Mouse (Mus musculus) heart, embryonic 16.5 days (tissue): ENCODE measurements around the gene Carnmt1. TPM values are rescaled to one million over a fixed set of nuclear protein-coding genes. Genes with fewer than 3 reads are reported as not detected.

Experiments used
- ATAC-seq: fragments of 200-750 bp; cut with Nextera tagmentation; replicated peaks from 2 replicates; pipeline ENCODE4 v1.8.0; 2017; ENCODE audit warnings: moderate number of reproducible peaks; ENCODE audit not compliant: insufficient read depth, low FRiP score; ENCODE audit errors: extremely low read depth
- H3K27ac ChIP-seq: fragments of 300-500 bp; sonication (generic); 2 replicates; pipeline ENCODE4 v1.5.1; 2014; ENCODE audit warnings: mild to moderate bottlenecking, low read length, control low read depth, moderate library complexity
- H3K27me3 ChIP-seq: fragments of 300-500 bp; sonication (generic); 2 replicates; pipeline ENCODE4 v1.6.1; 2014; ENCODE audit warnings: low read length, mixed read lengths; ENCODE audit not compliant: control insufficient read depth, insufficient read depth
- H3K36me3 ChIP-seq: fragments of 300-500 bp; sonication (generic); 2 replicates; pipeline ENCODE4 v1.6.1; 2014; ENCODE audit not compliant: control insufficient read depth, insufficient read depth
- H3K4me1 ChIP-seq: fragments of 300-500 bp; sonication (generic); 2 replicates; pipeline ENCODE4 v1.6.1; 2014; ENCODE audit warnings: low read length, mixed read lengths; ENCODE audit not compliant: control insufficient read depth, insufficient read depth
- H3K4me2 ChIP-seq: fragments of 300-500 bp; sonication (generic); 2 replicates; pipeline ENCODE4 v1.6.1; 2014; ENCODE audit warnings: low read depth, mild to moderate bottlenecking, control low read depth, low read length
- H3K4me3 ChIP-seq: fragments of 300-500 bp; sonication (generic); 2 replicates; pipeline ENCODE4 v1.5.1; 2014; ENCODE audit warnings: mild to moderate bottlenecking, control low read depth, low read length
- H3K9ac ChIP-seq: fragments of 300-500 bp; sonication (generic); 2 replicates; pipeline ENCODE4 v1.6.1; 2014; ENCODE audit warnings: low read length, control low read depth
- H3K9me3 ChIP-seq: fragments of 300-500 bp; sonication (generic); replicated peaks from 2 replicates; pipeline ENCODE4 v1.6.1; 2016; ENCODE audit warnings: low read length; ENCODE audit not compliant: control insufficient read depth
- WGBS: fragments of 180-500 bp; shearing (Covaris S2); extraction: QIAGEN DNeasy Blood & Tissue Kit; methylation state at CpG from one replicate; pipeline ENCODE4 v1.1.7; 2014; 5-methylcytosine and 5-hydroxymethylcytosine counted together
- polyA plus RNA-seq: library from polyadenylated mRNA; unstranded; fragments of >200 nt; fragmentation: Nextera tagmentation; extraction: Ambion mirVana; gene quantifications from 2 replicates; pipeline ENCODE4 v1.2.1, GENCODE M21; 2015

Carnmt1 gene
- 23.3 and 25.5 TPM in 2 replicates for polyA plus RNA-seq

DNA sequence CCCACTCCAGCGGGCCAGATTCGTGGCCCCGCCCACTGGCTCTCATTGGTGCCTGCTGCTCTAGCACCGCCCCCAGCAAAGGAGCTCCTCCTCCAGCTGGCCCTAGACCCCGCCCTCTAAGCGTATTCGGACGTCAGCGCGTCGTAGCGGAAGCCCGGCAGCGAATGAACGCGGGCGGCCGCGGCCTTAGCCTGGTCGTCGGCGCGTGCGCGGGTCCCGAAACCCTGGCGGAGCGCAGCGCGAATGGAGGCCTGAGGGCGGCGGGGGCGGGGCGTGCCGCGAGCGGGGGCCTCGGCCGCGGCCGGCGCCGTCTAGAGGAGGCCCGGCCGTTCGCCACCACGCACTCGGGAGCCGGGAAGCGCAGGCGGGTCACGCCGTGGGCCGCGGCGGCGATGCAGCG lies at the start of gene Carnmt1:
Gene Carnmt1, plus strand, starts transcription at position 157 of the 400 bp plus-strand sequence.
- ATAC-seq = peak; percentile 99
- peak within 1 kb of the TSS; percentile 75 for H3K4me2 ChIP-seq
- no peaks in the 10 kb centered on the region for H3K27me3 ChIP-seq
- peak within 1 kb of the TSS; percentile 78 for H3K9ac ChIP-seq
- H3K4me1 ChIP-seq = peaks cover 26% of the 10 kb centered on the region
- H3K36me3 ChIP-seq = no peaks in the 10 kb centered on the region
- peak within 1 kb of the TSS; percentile 88 for H3K27ac ChIP-seq
- under 1% methylated on average over 48 of the region's 58 CpGs for WGBS
- H3K9me3 ChIP-seq = no peaks in the 10 kb centered on the region
- H3K4me3 ChIP-seq = peak within 1 kb of the TSS; percentile 72

DNA sequence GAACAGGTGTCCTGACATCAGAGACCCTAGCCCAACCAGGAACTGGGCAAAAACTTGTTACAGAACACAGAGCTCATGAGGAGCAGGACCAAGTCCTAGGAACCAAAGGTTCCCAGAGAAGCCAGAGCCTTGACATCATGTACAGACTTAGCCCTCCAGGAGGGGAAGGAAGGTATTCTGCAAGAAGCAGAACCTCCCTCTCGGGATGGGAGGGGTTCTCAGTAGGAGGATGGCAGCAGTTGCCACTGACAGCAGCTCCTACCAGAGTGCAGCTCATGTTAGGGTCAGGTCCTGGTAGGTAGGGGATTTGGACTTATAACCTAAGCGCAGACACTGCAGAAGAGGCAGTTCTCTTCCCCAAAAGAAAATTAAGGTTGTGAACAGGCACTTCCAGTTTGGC lies 46.7 kb upstream of the Carnmt1 start:
- no peak overlapping the region for H3K4me3 ChIP-seq
- no peaks in the 10 kb centered on the region for H3K4me1 ChIP-seq
- H3K36me3 ChIP-seq = no peaks in the 10 kb centered on the region
- no peaks in the 10 kb centered on the region for H3K27me3 ChIP-seq
- no peak overlapping the region for H3K4me2 ChIP-seq
- no peak overlapping the region for H3K9ac ChIP-seq
- no peak overlapping the region for H3K27ac ChIP-seq
- WGBS = 76% methylated on average over 2 of the region's 2 CpGs
- no peaks in the 10 kb centered on the region for H3K9me3 ChIP-seq
- ATAC-seq = no peak

DNA sequence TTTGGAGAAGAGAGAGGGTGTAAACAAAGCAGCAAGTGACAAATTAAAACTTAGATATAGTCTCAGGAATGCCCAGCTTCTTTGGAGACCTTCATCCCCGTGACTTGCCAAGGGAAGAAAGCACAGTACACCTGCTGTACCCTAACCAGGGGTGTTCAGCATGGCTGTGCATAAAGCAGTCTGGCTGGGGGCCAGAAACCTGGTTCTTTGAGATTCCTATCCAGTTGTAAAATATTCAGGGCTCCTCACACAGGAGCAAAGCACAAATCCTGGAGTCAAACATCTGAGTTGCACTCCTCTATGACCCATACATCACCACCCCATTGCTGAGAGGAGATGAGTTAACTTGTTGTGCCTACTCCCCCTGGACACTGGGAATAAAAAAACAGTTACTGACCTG lies 41.0 kb upstream of the Carnmt1 start:
- H3K9ac ChIP-seq = no peak overlapping the region; the same call in 1 of the 2 replicates
- H3K9me3 ChIP-seq = no peaks in the 10 kb centered on the region
- no peak overlapping the region for H3K4me3 ChIP-seq
- H3K27ac ChIP-seq = peak overlapping the region; percentile 15
- peaks cover 16% of the 10 kb centered on the region for H3K4me1 ChIP-seq
- H3K4me2 ChIP-seq = peak overlapping the region; percentile 69
- no peaks in the 10 kb centered on the region for H3K36me3 ChIP-seq
- ATAC-seq = no peak
- WGBS = 63% methylated on average over 1 of the region's 1 CpGs
- H3K27me3 ChIP-seq = no peaks in the 10 kb centered on the region

DNA sequence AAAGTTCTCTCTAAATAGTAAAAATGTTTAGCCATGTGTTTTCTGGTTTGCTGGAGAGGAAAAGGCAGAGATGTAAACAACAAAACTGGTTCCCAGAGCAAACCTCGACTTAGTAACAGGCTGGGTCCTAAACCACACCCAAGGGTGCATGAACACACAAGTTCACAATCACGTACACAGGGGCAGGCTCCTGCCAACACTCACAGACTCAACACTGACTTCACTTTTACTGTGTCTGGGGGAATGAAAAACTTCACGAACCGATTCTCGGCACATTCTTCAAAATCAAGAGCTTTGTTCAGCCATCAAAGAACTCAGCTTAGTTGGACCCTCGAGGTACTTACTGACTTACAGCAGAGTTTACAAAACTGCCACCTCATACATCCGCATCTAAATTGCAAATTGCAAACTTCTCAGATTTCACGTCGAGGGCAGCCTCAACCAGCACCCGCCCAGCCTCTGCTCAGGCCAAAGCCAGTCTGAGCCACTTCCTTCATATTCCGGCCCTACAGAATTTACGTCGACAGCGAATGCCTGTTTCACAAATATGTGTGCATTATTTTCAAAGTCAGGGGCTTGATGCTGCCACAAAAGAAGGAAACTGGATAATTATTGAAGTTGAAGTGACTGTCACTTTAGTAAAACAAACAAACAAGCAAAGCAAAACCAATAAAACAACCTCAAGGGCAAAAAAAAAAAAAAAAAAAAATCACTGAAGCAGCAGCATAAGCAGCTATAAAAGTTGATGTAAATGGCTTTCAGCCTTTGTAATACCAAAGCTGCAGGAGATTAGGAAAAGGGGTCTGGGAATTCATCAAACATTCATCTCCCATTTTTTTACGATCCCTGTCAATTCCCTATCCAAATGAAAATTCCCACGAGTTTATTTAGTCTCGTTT lies 40.1 kb upstream of the Carnmt1 start:
- no peaks in the 10 kb centered on the region for H3K9me3 ChIP-seq
- peak overlapping the region; percentile 92 for H3K9ac ChIP-seq
- H3K4me3 ChIP-seq = peak overlapping the region; percentile 97
- H3K27ac ChIP-seq = peak overlapping the region; percentile 94
- ATAC-seq = no peak
- H3K36me3 ChIP-seq = no peaks in the 10 kb centered on the region
- peaks cover 16% of the 10 kb centered on the region for H3K4me1 ChIP-seq
- WGBS = 7% methylated on average over 17 of the region's 17 CpGs
- peak overlapping the region; percentile 69 for H3K4me2 ChIP-seq
- no peaks in the 10 kb centered on the region for H3K27me3 ChIP-seq

DNA sequence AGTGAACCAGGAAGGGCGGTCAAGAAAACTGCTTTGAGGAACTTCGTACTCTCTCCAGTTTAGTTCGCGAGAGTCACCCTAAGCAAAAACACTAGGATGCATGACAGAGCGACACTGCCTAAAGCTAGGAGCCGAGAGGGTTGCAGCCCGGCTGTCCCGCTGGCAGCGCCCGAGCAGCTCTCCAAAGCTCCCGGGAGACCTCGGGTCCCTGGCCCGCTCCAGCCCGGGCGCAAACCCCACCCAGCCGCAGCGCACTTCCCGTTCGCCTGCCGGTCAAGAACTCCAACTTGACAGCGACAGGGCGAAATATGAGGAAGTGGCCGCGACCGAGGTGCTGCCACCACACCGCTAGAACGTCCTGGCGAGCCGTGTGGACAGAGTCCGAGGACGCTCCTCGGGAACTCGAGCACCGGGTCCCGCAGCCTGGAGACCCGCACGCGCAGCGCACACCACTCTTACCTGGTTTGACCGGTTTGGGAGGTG lies 39.4 kb upstream of the Carnmt1 start:
- Histone ChIP-seq H3K36me3 (no peaks in the 10 kb centered on the region), H3K27ac (peak overlapping the region; percentile 94), H3K4me1 (peaks cover 16% of the 10 kb centered on the region), H3K9ac (peak overlapping the region; percentile 92), H3K9me3 (no peaks in the 10 kb centered on the region), H3K27me3 (no peaks in the 10 kb centered on the region), H3K4me2 (peak overlapping the region; percentile 69), H3K4me3 (peak overlapping the region; percentile 97)
- under 1% methylated on average over 40 of the region's 40 CpGs for WGBS
- peak; percentile 79 for ATAC-seq

DNA sequence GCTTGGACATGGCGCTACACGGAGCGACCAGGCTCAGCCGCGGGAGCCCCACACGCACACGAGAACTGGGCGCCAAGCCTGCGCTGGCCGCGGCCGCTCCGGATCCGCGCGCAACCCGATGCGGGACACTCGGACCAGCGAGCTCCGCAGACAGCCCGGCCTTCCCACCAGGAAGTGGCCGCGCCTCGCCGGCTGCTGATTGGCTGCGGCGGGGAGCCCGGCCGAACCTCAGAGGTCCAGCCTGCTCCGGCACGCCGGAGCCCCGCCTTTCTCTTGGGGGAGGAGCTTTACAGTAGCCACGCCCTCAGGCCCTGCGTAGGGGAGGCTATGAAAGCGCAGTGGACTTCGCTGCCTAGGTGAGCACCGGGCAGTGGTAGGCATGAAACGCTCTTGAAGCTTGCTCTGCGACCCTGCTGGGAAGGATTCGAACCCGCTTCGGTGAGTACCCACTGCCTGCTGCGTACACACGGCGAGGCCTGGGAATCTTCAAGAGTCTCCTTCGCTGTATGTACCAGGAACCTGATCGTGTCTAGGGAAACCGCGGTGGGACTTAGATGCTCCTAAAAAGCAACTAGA lies 38.8 kb upstream of the Carnmt1 start, which contains the start of the genes Ostf1 and Nmrk1:
Gene Ostf1, minus strand, starts transcription at position 180 of the 576 bp plus-strand sequence.
Gene Nmrk1, plus strand, starts transcription at position 307 of the 576 bp plus-strand sequence.
- H3K9ac ChIP-seq = peak within 1 kb of the TSS; percentile 92
- H3K4me2 ChIP-seq = peak within 1 kb of the TSS; percentile 69
- ATAC-seq = peak; percentile 97
- H3K9me3 ChIP-seq = no peaks in the 10 kb centered on the region
- under 1% methylated on average over 51 of the region's 51 CpGs for WGBS
- H3K36me3 ChIP-seq = no peaks in the 10 kb centered on the region
- H3K27me3 ChIP-seq = no peaks in the 10 kb centered on the region
- peaks cover 16% of the 10 kb centered on the region for H3K4me1 ChIP-seq
- H3K4me3 ChIP-seq = peak within 1 kb of the TSS; percentile 97
- H3K27ac ChIP-seq = peak within 1 kb of the TSS; percentile 94

DNA sequence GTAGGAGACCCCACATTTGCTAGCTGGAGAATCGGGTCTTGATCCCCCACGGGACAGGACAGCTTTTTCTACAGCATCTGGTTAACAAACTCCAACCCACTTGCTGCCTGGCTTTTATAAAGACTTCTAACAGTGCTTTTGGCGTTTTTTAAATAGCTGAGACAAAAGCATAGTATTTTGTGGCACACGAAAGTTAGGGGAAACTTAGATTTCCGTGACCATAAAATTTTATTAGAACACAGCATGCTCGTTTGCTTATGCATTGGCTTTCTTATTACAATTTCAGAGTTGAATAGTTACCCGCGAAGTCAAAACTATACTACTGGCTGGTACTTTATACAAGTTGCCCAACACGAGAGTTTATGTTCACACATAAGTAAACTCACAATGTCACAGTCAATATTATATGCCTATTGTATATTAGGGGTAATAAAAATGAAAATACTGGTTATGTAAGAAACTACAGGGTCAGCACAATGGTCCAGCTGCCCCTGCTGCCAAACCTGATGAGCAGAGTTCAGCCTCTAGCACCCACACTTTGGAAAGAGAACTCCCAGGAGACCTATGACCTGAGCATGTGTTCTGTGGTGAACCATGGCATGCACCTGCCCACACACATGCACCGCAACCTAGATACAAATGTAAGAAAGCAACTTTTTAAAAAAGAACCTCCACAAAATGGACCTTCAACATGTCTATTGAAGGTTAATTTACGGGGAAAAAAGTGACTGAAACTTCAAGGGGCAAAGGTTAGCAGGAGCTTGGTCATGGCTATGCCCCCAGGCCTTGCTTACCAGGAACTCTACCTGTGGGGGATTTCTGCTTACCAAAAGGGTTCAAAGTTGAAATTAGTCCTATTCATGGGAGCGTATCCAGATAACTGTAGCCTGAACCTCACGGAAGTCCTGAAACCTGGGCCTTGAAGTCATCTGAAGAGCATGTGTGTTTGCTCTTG lies 38.1 kb upstream of the Carnmt1 start:
- no peak for ATAC-seq
- H3K4me3 ChIP-seq = peak overlapping the region; percentile 97
- peaks cover 16% of the 10 kb centered on the region for H3K4me1 ChIP-seq
- 67% methylated on average over 13 of the region's 13 CpGs for WGBS
- H3K36me3 ChIP-seq = no peaks in the 10 kb centered on the region
- no peaks in the 10 kb centered on the region for H3K9me3 ChIP-seq
- no peaks in the 10 kb centered on the region for H3K27me3 ChIP-seq
- peak overlapping the region; percentile 69 for H3K4me2 ChIP-seq
- H3K9ac ChIP-seq = peak overlapping the region; percentile 68
- no peak overlapping the region for H3K27ac ChIP-seq

DNA sequence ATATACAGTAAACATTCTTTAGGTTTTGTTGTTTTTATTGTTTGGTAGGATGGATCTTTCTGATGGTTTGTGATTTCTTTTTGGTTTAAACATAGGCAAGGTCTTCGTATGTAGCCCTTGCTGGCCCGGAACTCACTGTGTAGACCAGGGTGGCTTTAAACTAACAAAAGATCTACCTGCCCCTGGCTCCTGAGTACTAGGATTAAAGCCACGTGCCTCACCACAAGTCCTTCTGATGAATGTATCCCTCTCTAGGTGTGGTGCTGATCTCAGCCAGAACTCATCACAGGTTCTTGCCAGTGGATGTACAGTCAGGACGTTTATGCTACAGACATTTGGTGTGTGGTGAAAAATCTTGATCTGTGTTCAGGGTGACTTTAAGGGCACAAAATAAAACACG lies 32.6 kb upstream of the Carnmt1 start:
- Histone ChIP-seq H3K4me3 (no peak overlapping the region), H3K27ac (no peak overlapping the region), H3K27me3 (no peaks in the 10 kb centered on the region), H3K4me2 (no peak overlapping the region), H3K36me3 (no peaks in the 10 kb centered on the region; the same call in 1 of the 2 replicates), H3K9me3 (no peaks in the 10 kb centered on the region), H3K9ac (no peak overlapping the region), H3K4me1 (no peaks in the 10 kb centered on the region)
- 75% methylated on average over 5 of the region's 5 CpGs for WGBS
- ATAC-seq = no peak
